Mouse (Mus musculus) hindbrain, embryonic 13.5 days (tissue): ENCODE data around the gene Cnot8. TPM values are rescaled to one million over a fixed set of nuclear protein-coding genes. Genes with fewer than 3 reads are reported as not detected.
A peak's percentile ranks its signal among the peaks of the same experiment; 100 is the strongest.

Experiments used
- ATAC-seq: fragments of 200-750 bp; cut with Nextera tagmentation; 2 replicates; pipeline ENCODE4 v1.8.0; 2017; ENCODE audit warnings: moderate TSS enrichment; ENCODE audit not compliant: low FRiP score
- H3K27ac ChIP-seq: fragments of 300-500 bp; sonication (generic); 2 replicates; pipeline ENCODE4 v1.5.1; 2015; ENCODE audit warnings: inconsistent platforms, mild to moderate bottlenecking, moderate library complexity
- H3K27me3 ChIP-seq: fragments of 300-500 bp; sonication (generic); 2 replicates; pipeline ENCODE4 v1.6.1; 2015; ENCODE audit warnings: mild to moderate bottlenecking, inconsistent platforms
- H3K36me3 ChIP-seq: fragments of 300-500 bp; sonication (generic); 2 replicates; pipeline ENCODE4 v1.6.1; 2015; ENCODE audit warnings: mild to moderate bottlenecking, inconsistent platforms
- H3K4me1 ChIP-seq: fragments of 300-500 bp; sonication (generic); replicated peaks from 2 replicates; pipeline ENCODE4 v1.6.1; 2015; ENCODE audit warnings: inconsistent platforms
- H3K4me2 ChIP-seq: fragments of 300-500 bp; sonication (generic); 2 replicates; pipeline ENCODE4 v1.6.1; 2015; ENCODE audit warnings: inconsistent platforms, mild to moderate bottlenecking, moderate library complexity
- H3K4me3 ChIP-seq: fragments of 300-500 bp; sonication (generic); 2 replicates; pipeline ENCODE4 v1.5.1; 2015; ENCODE audit warnings: mild to moderate bottlenecking, inconsistent platforms
- H3K9ac ChIP-seq: fragments of 300-500 bp; sonication (generic); 2 replicates; pipeline ENCODE4 v1.6.1; 2015; ENCODE audit warnings: mild to moderate bottlenecking, inconsistent platforms
- H3K9me3 ChIP-seq: fragments of 300-500 bp; sonication (generic); 2 replicates; pipeline ENCODE4 v1.6.1; 2016; ENCODE audit warnings: inconsistent platforms
- WGBS: fragments of 180-500 bp; shearing (Covaris S2); methylation state at CpG from one replicate; pipeline ENCODE4 v1.1.7; 2015; 5-methylcytosine and 5-hydroxymethylcytosine counted together
- polyA plus RNA-seq: library from polyadenylated mRNA; unstranded; fragments of >200 nt; fragmentation: Nextera tagmentation; extraction: Ambion mirVana; gene quantifications from 2 replicates; pipeline ENCODE4 v1.2.1, GENCODE M21; 2015

Cnot8 gene
- polyA plus RNA-seq, 1 experiment from 2014 or later, result 114 TPM

- Histone ChIP-seq H3K36me3 (peaks cover 94% of the 10 kb centered on the region), H3K27ac (no peak overlapping the region), H3K9ac (no peak overlapping the region), H3K4me1 (no peaks in the 10 kb centered on the region), H3K4me2 (no peak overlapping the region), H3K4me3 (no peak overlapping the region), H3K27me3 (no peaks in the 10 kb centered on the region), H3K9me3 (no peaks in the 10 kb centered on the region)
- ATAC-seq, result no peak
These were observed 31.3 kb downstream of the Cnot8 start for GRCm38 (mm10) chr11:58135296-58135695.

- no peaks in the 10 kb centered on the region for H3K4me1 ChIP-seq
- H3K4me3 ChIP-seq, result no peak overlapping the region
- H3K4me2 ChIP-seq, result no peak overlapping the region
- no peak overlapping the region for H3K9ac ChIP-seq
- no peak overlapping the region for H3K27ac ChIP-seq
- H3K9me3 ChIP-seq, result no peaks in the 10 kb centered on the region
- ATAC-seq, result no peak
- H3K27me3 ChIP-seq, result no peaks in the 10 kb centered on the region
- peaks cover 94% of the 10 kb centered on the region for H3K36me3 ChIP-seq
- WGBS, result 95% methylated on average over 6 of the region's 6 CpGs
These were observed 32.7 kb downstream of the Cnot8 start for GRCm38 (mm10) chr11:58136677-58137076.

- no peak for ATAC-seq
- peaks cover 93% of the 10 kb centered on the region for H3K36me3 ChIP-seq
- 73% methylated on average over 11 of the region's 11 CpGs for WGBS
These were observed 34.9 kb downstream of the Cnot8 start for GRCm38 (mm10) chr11:58138821-58139220.

GRCm38 (mm10) chr11:58139466-58139865 lies 35.5 kb downstream of the Cnot8 start:
- peaks cover 93% of the 10 kb centered on the region for H3K36me3 ChIP-seq
- no peaks in the 10 kb centered on the region for H3K4me1 ChIP-seq
- no peak overlapping the region for H3K27ac ChIP-seq
- no peak for ATAC-seq
- no peak overlapping the region for H3K9ac ChIP-seq
- WGBS, result 87% methylated on average over 3 of the region's 3 CpGs
- H3K4me2 ChIP-seq, result no peak overlapping the region
- no peaks in the 10 kb centered on the region for H3K9me3 ChIP-seq
- no peak overlapping the region for H3K4me3 ChIP-seq
- no peaks in the 10 kb centered on the region for H3K27me3 ChIP-seq

More at GRCm38 (mm10) chr11:58138821-58139220, 34.9 kb downstream of the Cnot8 start:
- H3K27ac ChIP-seq, result no peak overlapping the region
- H3K9me3 ChIP-seq, result no peaks in the 10 kb centered on the region
- H3K9ac ChIP-seq, result no peak overlapping the region
- no peaks in the 10 kb centered on the region for H3K27me3 ChIP-seq
- H3K4me1 ChIP-seq, result no peaks in the 10 kb centered on the region
- H3K4me3 ChIP-seq, result no peak overlapping the region
- no peak overlapping the region for H3K4me2 ChIP-seq

GRCm38 (mm10) chr11:58143704-58144426 lies 39.9 kb downstream of the Cnot8 start:
- 93% methylated on average over 9 of the region's 9 CpGs for WGBS
- ATAC-seq, result no peak
- Histone ChIP-seq H3K4me2 (no peak overlapping the region), H3K27me3 (no peaks in the 10 kb centered on the region), H3K27ac (no peak overlapping the region), H3K36me3 (peaks cover 95% of the 10 kb centered on the region), H3K4me1 (no peaks in the 10 kb centered on the region), H3K9ac (no peak overlapping the region), H3K9me3 (peaks cover 5% of the 10 kb centered on the region; the same call in 1 of the 2 replicates), H3K4me3 (no peak overlapping the region)

- H3K27ac ChIP-seq, result no peak overlapping the region
- no peak for ATAC-seq
- H3K27me3 ChIP-seq, result no peaks in the 10 kb centered on the region
- no peaks in the 10 kb centered on the region for H3K4me1 ChIP-seq
- WGBS, result 93% methylated on average over 5 of the region's 5 CpGs
- H3K4me2 ChIP-seq, result no peak overlapping the region
- no peak overlapping the region for H3K9ac ChIP-seq
- peaks cover 93% of the 10 kb centered on the region for H3K36me3 ChIP-seq
- peaks cover 5% of the 10 kb centered on the region; the same call in 1 of the 2 replicates for H3K9me3 ChIP-seq
- H3K4me3 ChIP-seq, result no peak overlapping the region
These were observed 42.3 kb downstream of the Cnot8 start for GRCm38 (mm10) chr11:58146241-58146640.

- Histone ChIP-seq H3K27me3 (no peaks in the 10 kb centered on the region), H3K27ac (no peak overlapping the region), H3K9me3 (no peaks in the 10 kb centered on the region), H3K9ac (no peak overlapping the region), H3K36me3 (peaks cover 87% of the 10 kb centered on the region), H3K4me1 (no peaks in the 10 kb centered on the region), H3K4me2 (no peak overlapping the region), H3K4me3 (no peak overlapping the region)
- WGBS, result 93% methylated on average over 9 of the region's 9 CpGs
- ATAC-seq, result no peak
These were observed 51.5 kb downstream of the Cnot8 start for GRCm38 (mm10) chr11:58155458-58155857.

GRCm38 (mm10) chr11:58156871-58157270 lies 52.9 kb downstream of the Cnot8 start:
- H3K4me1 ChIP-seq, result no peaks in the 10 kb centered on the region
- no peaks in the 10 kb centered on the region for H3K27me3 ChIP-seq
- WGBS, result 90% methylated on average over 3 of the region's 3 CpGs
- no peak overlapping the region for H3K4me2 ChIP-seq
- H3K9ac ChIP-seq, result no peak overlapping the region
- H3K27ac ChIP-seq, result no peak overlapping the region
- no peak for ATAC-seq
- no peak overlapping the region for H3K4me3 ChIP-seq
- H3K36me3 ChIP-seq, result peaks cover 88% of the 10 kb centered on the region
- no peaks in the 10 kb centered on the region for H3K9me3 ChIP-seq

GRCm38 (mm10) chr11:58165072-58165471 lies 61.1 kb downstream of the Cnot8 start:
- H3K27ac ChIP-seq, result no peak overlapping the region
- peaks cover 9% of the 10 kb centered on the region for H3K4me1 ChIP-seq
- ATAC-seq, result no peak
- no peaks in the 10 kb centered on the region; the same call in 1 of the 2 replicates for H3K9me3 ChIP-seq
- 91% methylated on average over 2 of the region's 2 CpGs for WGBS
- H3K36me3 ChIP-seq, result peaks cover 62% of the 10 kb centered on the region
- H3K9ac ChIP-seq, result no peak overlapping the region
- H3K27me3 ChIP-seq, result no peaks in the 10 kb centered on the region
- H3K4me2 ChIP-seq, result no peak overlapping the region
- H3K4me3 ChIP-seq, result no peak overlapping the region

GRCm38 (mm10) chr11:58167822-58168166 lies 63.8 kb downstream of the Cnot8 start:
- no peak for ATAC-seq
- H3K4me2 ChIP-seq, result peak overlapping the region; percentile 72
- under 1% methylated on average over 8 of the region's 8 CpGs for WGBS
- peak overlapping the region; percentile 71 for H3K27ac ChIP-seq
- H3K27me3 ChIP-seq, result no peaks in the 10 kb centered on the region
- peaks cover 37% of the 10 kb centered on the region for H3K36me3 ChIP-seq
- H3K9ac ChIP-seq, result peak overlapping the region; percentile 83
- H3K4me3 ChIP-seq, result peak overlapping the region; percentile 77
- peaks cover 22% of the 10 kb centered on the region for H3K4me1 ChIP-seq
- H3K9me3 ChIP-seq, result no peaks in the 10 kb centered on the region; the same call in 1 of the 2 replicates

Other genes with a start within 250 kb of the Cnot8 start
- gene Larp1, start 95.1 kb upstream of the Cnot8 start, polyA plus RNA-seq, result 16.4 and 17.4 TPM in 2 replicates
- gene Gm12248, start 11.0 kb upstream of the Cnot8 start, polyA plus RNA-seq, result 0.12 TPM in 1 of 2 replicates, not detected in the other
- gene Gemin5, start 64.4 kb downstream of the Cnot8 start, polyA plus RNA-seq, result 13.6 and 17.0 TPM in 2 replicates
- gene Mrpl22, start 67.5 kb downstream of the Cnot8 start, polyA plus RNA-seq, result 104 and 108 TPM in 2 replicates
- gene Igtp, start 95.4 kb downstream of the Cnot8 start, polyA plus RNA-seq, result 1.6 and 1.7 TPM in 2 replicates
- 0.75 and 0.99 TPM in 2 replicates for gene Irgm2, start 95.5 kb downstream of the Cnot8 start, polyA plus RNA-seq
- 0.08 TPM in 1 of 2 replicates, not detected in the other for gene 4930438A08Rik, start 170.6 kb downstream of the Cnot8 start, polyA plus RNA-seq
- 26.7 and 27.1 TPM in 2 replicates for gene Zfp692, start 202.9 kb downstream of the Cnot8 start, polyA plus RNA-seq
- gene Zfp672, start 226.2 kb downstream of the Cnot8 start, polyA plus RNA-seq, result 38.4 and 40.2 TPM in 2 replicates
- 48.5 and 49.9 TPM in 2 replicates for gene Sh3bp5l, start 226.6 kb downstream of the Cnot8 start, polyA plus RNA-seq